12 mouse cellular contexts compared by ENCODE assay signal in genomic region chr1:98056277-98056676, GRCm38 (mm10). TPM values are rescaled to one million over a fixed set of nuclear protein-coding genes. Genes with fewer than 3 reads are reported as not detected.
DNase-seq lines count a peak whose midpoint lies in the region.
"Had no signal": no experiment of that assay in that cellular context is flagged by ENCODE, and none has a peak within 500 bp of the region (broad histone marks: within the 10 kb centered on the region; RNA-seq: fewer than 3 reads in every experiment).

No protein-coding gene starts in this region.

- peak; percentile 35 for DNase-seq in adrenal gland, postnatal 14 days
- DNase-seq in adrenal gland, adult 8-10 months = no peak
- peak; percentile 73 for DNase-seq in kidney, adult 9 months
- no peak for DNase-seq in kidney, adult 18-20 months
- DNase-seq in 416B (ENCODE audit: low read depth) = peak; percentile 77
- DNase-seq in kidney, postnatal 36 days = peak; percentile 25 to 57
- no peak for DNase-seq in gastrocnemius, adult 18-20 months (ENCODE audit: low spot score)
- DNase-seq in thymus, postnatal 36 days = no peak
- DNase-seq: cerebellum, postnatal 10 days; lung, adult 18-20 months; right cerebral cortex, postnatal 4 days; thymus, adult 2 months had no signal

RNA-seq across cellular contexts. Expression of gene Pam, which starts 39.2 kb away (rescaled TPM):
- total RNA-seq in adrenal gland, postnatal 14 days (2021) = 237 and 245 TPM in 2 replicates
- total RNA-seq in adrenal gland, adult 8-10 months (2022) = 100 to 1,000 TPM; 360 to 563 (median 476) TPM
- 10 to 100 TPM; 29.7 to 34.6 TPM for total RNA-seq in gastrocnemius, adult 18-20 months (2021)

Comparison
In these comparisons a context has a peak if more than half of its experiments do, and no peak if none do; other contexts are left out.
1. DNase-seq: peak in adrenal gland, postnatal 14 days (single experiment), kidney, adult 9 months (single experiment), 416B (single experiment) and kidney, postnatal 36 days (2 of 2); none in adrenal gland, adult 8-10 months (single experiment), kidney, adult 18-20 months (single experiment), gastrocnemius, adult 18-20 months (single experiment) and thymus, postnatal 36 days (0 of 2).